Mouse (Mus musculus) E14TG2a.4 (cell line): ENCODE measurements around the gene Fbxw9.
"Not testable (repeated sequence)": the region's sequence is repeated elsewhere in the genome, so short reads cannot be mapped to it uniquely, and the experiment has no call there.

ENCODE experiments used
- H3K27me3 ChIP-seq: 2 replicates; pipeline ENCODE4 v1.6.1; 2014; ENCODE audit warnings: low read length, control low read depth; ENCODE audit not compliant: insufficient read depth
- H3K36me3 ChIP-seq: 2 replicates; pipeline ENCODE4 v1.6.1; 2014; ENCODE audit warnings: low read length, control low read depth; ENCODE audit not compliant: insufficient read depth
- H3K4me1 ChIP-seq: replicated peaks from 2 replicates; pipeline ENCODE4 v1.6.1; 2014; ENCODE audit warnings: low read depth, low read length, control low read depth
- H3K4me3 ChIP-seq: replicated peaks from 2 replicates; pipeline ENCODE4 v1.5.1; 2014; ENCODE audit warnings: mild to moderate bottlenecking, low read length
- H3K9me3 ChIP-seq: 2 replicates; pipeline ENCODE4 v1.6.1; 2014; ENCODE audit warnings: low read length, control low read depth
- CTCF ChIP-seq: conservative IDR thresholded peaks from 2 replicates; pipeline ENCODE4 v1.5.1; 2014; ENCODE audit warnings: low read length
- NANOG ChIP-seq: IDR thresholded peaks from 2 replicates; pipeline ENCODE4 v1.6.1; 2014; ENCODE audit warnings: borderline replicate concordance, low read length, mixed read lengths
- POU5F1 ChIP-seq: IDR thresholded peaks from 2 replicates; pipeline ENCODE4 v1.6.1; 2014; ENCODE audit warnings: low read length, borderline replicate concordance

Gene Fbxw9

GRCm38 (mm10) chr8:85074167-85074566 lies 14.3 kb downstream of the Fbxw9 start:
- H3K4me3 ChIP-seq: peak overlapping the region; percentile 94; the same call in 1 of the 2 replicates
- no peaks in the 10 kb centered on the region for H3K9me3 ChIP-seq
- peaks cover 65% of the 10 kb centered on the region for H3K36me3 ChIP-seq
- no peaks in the 10 kb centered on the region for H3K27me3 ChIP-seq
- TF ChIP-seq CTCF (no peak), NANOG (no peak), POU5F1 (no peak)
- peaks cover 49% of the 10 kb centered on the region for H3K4me1 ChIP-seq

GRCm38 (mm10) chr8:85074617-85075016 lies 14.8 kb downstream of the Fbxw9 start:
- Histone ChIP-seq H3K27me3 (no peaks in the 10 kb centered on the region), H3K4me3 (no peak overlapping the region), H3K9me3 (no peaks in the 10 kb centered on the region), H3K36me3 (peaks cover 67% of the 10 kb centered on the region), H3K4me1 (peaks cover 52% of the 10 kb centered on the region)
- TF ChIP-seq CTCF (no peak), POU5F1 (no peak), NANOG (no peak)

GRCm38 (mm10) chr8:85076001-85076400 lies 16.1 kb downstream of the Fbxw9 start:
- Histone ChIP-seq H3K36me3 (peaks cover 66% of the 10 kb centered on the region), H3K4me1 (peaks cover 52% of the 10 kb centered on the region), H3K9me3 (no peaks in the 10 kb centered on the region), H3K27me3 (no peaks in the 10 kb centered on the region), H3K4me3 (no peak overlapping the region)
- TF ChIP-seq CTCF: peak; percentile 45
- TF ChIP-seq POU5F1: no peak

- Histone ChIP-seq H3K36me3 (peaks cover 66% of the 10 kb centered on the region), H3K9me3 (no peaks in the 10 kb centered on the region), H3K4me1 (peaks cover 61% of the 10 kb centered on the region), H3K4me3 (no peak overlapping the region), H3K27me3 (no peaks in the 10 kb centered on the region)
- TF ChIP-seq CTCF (peak; percentile 86), POU5F1 (no peak)
Measured at GRCm38 (mm10) chr8:85076993-85077392, 17.1 kb downstream of the Fbxw9 start.

- Histone ChIP-seq H3K27me3 (no peaks in the 10 kb centered on the region), H3K9me3 (no peaks in the 10 kb centered on the region), H3K36me3 (peaks cover 50% of the 10 kb centered on the region), H3K4me3 (peak overlapping the region; percentile 96), H3K4me1 (peaks cover 57% of the 10 kb centered on the region)
- TF ChIP-seq POU5F1: no peak
- no peak for TF ChIP-seq NANOG
- TF ChIP-seq CTCF: no peak
Measured at GRCm38 (mm10) chr8:85080214-85080531, 20.3 kb downstream of the Fbxw9 start.

- no peaks in the 10 kb centered on the region for H3K27me3 ChIP-seq
- H3K4me3 ChIP-seq: peak within 1 kb of the TSS; percentile 96
- H3K36me3 ChIP-seq: peaks cover 50% of the 10 kb centered on the region
- peaks cover 52% of the 10 kb centered on the region for H3K4me1 ChIP-seq
- TF ChIP-seq POU5F1 (no peak), NANOG (no peak), CTCF (no peak)
- no peaks in the 10 kb centered on the region for H3K9me3 ChIP-seq
Measured at GRCm38 (mm10) chr8:85080532-85081215, 20.8 kb downstream of the Fbxw9 start, which contains the start of gene Wdr83os. Gene Wdr83os (plus strand): TSS chr8:85080740.

GRCm38 (mm10) chr8:85081216-85081555 lies 21.3 kb downstream of the Fbxw9 start, which contains the start of gene Wdr83:
Gene Wdr83 (minus strand): TSS chr8:85081306.
- Histone ChIP-seq H3K36me3 (peaks cover 49% of the 10 kb centered on the region), H3K27me3 (no peaks in the 10 kb centered on the region), H3K4me1 (peaks cover 48% of the 10 kb centered on the region), H3K4me3 (peak within 1 kb of the TSS; percentile 96), H3K9me3 (no peaks in the 10 kb centered on the region)
- no peak for TF ChIP-seq NANOG

- H3K9me3 ChIP-seq, H3K27me3 ChIP-seq, H3K4me3 ChIP-seq: not testable (repeated sequence)
- Histone ChIP-seq H3K36me3 (peaks cover 49% of the 10 kb centered on the region), H3K4me1 (peaks cover 41% of the 10 kb centered on the region)
Measured at GRCm38 (mm10) chr8:85082169-85082568, 22.3 kb downstream of the Fbxw9 start.

- Histone ChIP-seq H3K36me3 (peaks cover 49% of the 10 kb centered on the region), H3K4me1 (peaks cover 41% of the 10 kb centered on the region), H3K27me3 (no peaks in the 10 kb centered on the region), H3K9me3 (no peaks in the 10 kb centered on the region), H3K4me3 (peak within 1 kb of the TSS; percentile 89)
- no peak for TF ChIP-seq POU5F1
- TF ChIP-seq CTCF: no peak
Measured at GRCm38 (mm10) chr8:85083108-85083813, 23.4 kb downstream of the Fbxw9 start, which contains the start of gene Man2b1. Gene Man2b1 (plus strand): TSS chr8:85083270.
